Mouse (Mus musculus) limb, embryonic 15.5 days (tissue): ENCODE measurements around the gene Krtap5-1. TPM values are rescaled to one million over a fixed set of nuclear protein-coding genes. Genes with fewer than 3 reads are reported as not detected.

Experiments used
- ATAC-seq: fragments of 200-750 bp; cut with Nextera tagmentation; 2 replicates; pipeline ENCODE4 v1.8.0; 2017; ENCODE audit warnings: low read depth, moderate TSS enrichment; ENCODE audit not compliant: insufficient number of reproducible peaks, low FRiP score, low TSS enrichment
- H3K27ac ChIP-seq: fragments of 300-500 bp; sonication (generic); 2 replicates; pipeline ENCODE4 v1.5.1; 2015; ENCODE audit warnings: moderate library complexity, mild to moderate bottlenecking, inconsistent platforms
- H3K27me3 ChIP-seq: fragments of 300-500 bp; sonication (generic); 2 replicates; pipeline ENCODE4 v1.6.1; 2015; ENCODE audit warnings: inconsistent platforms
- H3K36me3 ChIP-seq: fragments of 300-500 bp; sonication (generic); 2 replicates; pipeline ENCODE4 v1.6.1; 2015; ENCODE audit warnings: inconsistent platforms
- H3K4me1 ChIP-seq: fragments of 300-500 bp; sonication (generic); 2 replicates; pipeline ENCODE4 v1.6.1; 2015; ENCODE audit warnings: inconsistent platforms
- H3K4me2 ChIP-seq: fragments of 300-500 bp; sonication (generic); 2 replicates; pipeline ENCODE4 v1.6.1; 2015; ENCODE audit warnings: mild to moderate bottlenecking, inconsistent platforms
- H3K4me3 ChIP-seq: fragments of 300-500 bp; sonication (generic); 2 replicates; pipeline ENCODE4 v1.5.1; 2015; ENCODE audit warnings: mild to moderate bottlenecking, inconsistent platforms
- H3K9ac ChIP-seq: fragments of 300-500 bp; sonication (generic); 2 replicates; pipeline ENCODE4 v1.6.1; 2015; ENCODE audit warnings: inconsistent platforms
- H3K9me3 ChIP-seq: fragments of 300-500 bp; sonication (generic); 2 replicates; pipeline ENCODE4 v1.6.1; 2016; ENCODE audit warnings: inconsistent platforms
- WGBS: fragments of 180-500 bp; shearing (Covaris S2); methylation state at CpG from one replicate; pipeline ENCODE4 v1.1.7; 2015; 5-methylcytosine and 5-hydroxymethylcytosine counted together
- polyA plus RNA-seq: library from polyadenylated mRNA; unstranded; fragments of >200 nt; fragmentation: Nextera tagmentation; extraction: Ambion mirVana; gene quantifications from 2 replicates; pipeline ENCODE4 v1.2.1, GENCODE M21; 2015

Krtap5-1 gene
- polyA plus RNA-seq, 1 experiment from 2014 or later: not detected

DNA sequence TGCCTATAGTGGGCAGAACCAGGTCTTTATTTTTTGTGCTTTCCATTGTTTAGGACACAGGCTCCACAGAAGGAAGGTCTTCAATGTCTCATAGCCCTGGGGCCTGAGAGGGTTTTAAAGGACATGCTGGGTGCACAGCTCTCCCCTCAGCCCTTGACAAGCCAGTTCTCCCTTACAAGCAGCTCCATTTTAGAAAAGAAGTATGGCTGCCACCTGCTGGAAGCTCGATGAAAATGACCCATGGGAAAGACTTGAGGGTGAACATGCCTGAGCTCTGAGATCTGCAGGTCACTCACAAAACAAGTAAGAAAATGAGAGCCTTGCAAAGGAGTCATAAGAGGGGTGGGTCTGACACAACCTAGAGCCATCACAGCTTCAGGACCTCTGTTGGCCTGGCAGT is 47.1 kb downstream of the Krtap5-1 start:
- H3K4me2 ChIP-seq: no peak overlapping the region
- H3K27ac ChIP-seq: no peak overlapping the region
- H3K27me3 ChIP-seq: peaks cover 3% of the 10 kb centered on the region; the same call in 1 of the 2 replicates
- no peaks in the 10 kb centered on the region for H3K4me1 ChIP-seq
- no peak overlapping the region for H3K9ac ChIP-seq
- no peak overlapping the region for H3K4me3 ChIP-seq
- no peaks in the 10 kb centered on the region for H3K9me3 ChIP-seq
- no peak for ATAC-seq
- no peaks in the 10 kb centered on the region for H3K36me3 ChIP-seq
- WGBS: 0% methylated on average over 1 of the region's 1 CpGs

Other genes starting within 250 kb of the Krtap5-1 start
- 78.2 and 82.2 TPM in 2 replicates for gene Mob2, start 236.1 kb downstream of the Krtap5-1 start, polyA plus RNA-seq
- gene Dusp8, start 201.3 kb downstream of the Krtap5-1 start, polyA plus RNA-seq: 5.5 and 6.9 TPM in 2 replicates
- gene Gm45618, start 176.4 kb downstream of the Krtap5-1 start, polyA plus RNA-seq: not detected in 2 replicates
- not detected in 2 replicates for gene Gm39115, start 161.1 kb downstream of the Krtap5-1 start, polyA plus RNA-seq
- gene Gm45337, start 152.5 kb downstream of the Krtap5-1 start, polyA plus RNA-seq: not detected in 2 replicates
- gene Gm29735, start 140.0 kb downstream of the Krtap5-1 start, polyA plus RNA-seq: not detected in 2 replicates
- not detected in 2 replicates for gene Gm4553, start 131.4 kb downstream of the Krtap5-1 start, polyA plus RNA-seq
- not detected in 2 replicates for gene Krtap5-2, start 121.1 kb downstream of the Krtap5-1 start, polyA plus RNA-seq
- not detected in 2 replicates for gene Gm10153, start 106.7 kb downstream of the Krtap5-1 start, polyA plus RNA-seq
- gene Krtap5-3, start 95.8 kb downstream of the Krtap5-1 start, polyA plus RNA-seq: not detected in 2 replicates
- gene Gm7579, start 85.3 kb downstream of the Krtap5-1 start, polyA plus RNA-seq: not detected in 2 replicates
- gene Krtap5-5, start 67.1 kb downstream of the Krtap5-1 start, polyA plus RNA-seq: not detected in 2 replicates
- gene Gm40460, start 56.0 kb downstream of the Krtap5-1 start, polyA plus RNA-seq: not detected in 2 replicates
- not detected in 2 replicates for gene Gm2431, start 38.8 kb downstream of the Krtap5-1 start, polyA plus RNA-seq
- not detected in 2 replicates for gene Gm4559, start 22.8 kb downstream of the Krtap5-1 start, polyA plus RNA-seq
- not detected in 2 replicates for gene Krtap5-4, start 6.4 kb upstream of the Krtap5-1 start, polyA plus RNA-seq
- 4.0 and 4.6 TPM in 2 replicates for gene Ifitm10, start 76.6 kb upstream of the Krtap5-1 start, polyA plus RNA-seq
- not detected in 2 replicates for gene Gm49369, start 85.5 kb upstream of the Krtap5-1 start, polyA plus RNA-seq
- gene Ctsd, start 90.9 kb upstream of the Krtap5-1 start, polyA plus RNA-seq: 392 and 426 TPM in 2 replicates
- 6.3 and 6.7 TPM in 2 replicates for gene Syt8, start 137.7 kb upstream of the Krtap5-1 start, polyA plus RNA-seq
- 136 and 529 TPM in 2 replicates for gene Tnni2, start 144.7 kb upstream of the Krtap5-1 start, polyA plus RNA-seq
- 57.3 and 63.3 TPM in 2 replicates for gene Lsp1, start 163.7 kb upstream of the Krtap5-1 start, polyA plus RNA-seq
- gene Tnnt3, start 201.7 kb upstream of the Krtap5-1 start, polyA plus RNA-seq: 154 and 517 TPM in 2 replicates
- 28.8 and 30.5 TPM in 2 replicates for gene Mrpl23, start 235.6 kb upstream of the Krtap5-1 start, polyA plus RNA-seq